Mouse (Mus musculus) subcutaneous adipose tissue, adult 2 months (tissue): ENCODE data around the gene Galnt6. TPM values are rescaled to one million over a fixed set of nuclear protein-coding genes. Genes with fewer than 3 reads are reported as not detected.

ENCODE experiments used
- polyA plus RNA-seq: library from polyadenylated mRNA; depleted of rRNA; stranded (reverse); fragments of >200 nt; gene quantifications from 2 replicates; pipeline ENCODE4 v1.2.3, GENCODE M21; 2012; ENCODE audit warnings: low replicate concordance; rRNA removed

Galnt6 gene
- polyA plus RNA-seq, result 0.52 and 1.5 TPM in 2 replicates

DNA sequence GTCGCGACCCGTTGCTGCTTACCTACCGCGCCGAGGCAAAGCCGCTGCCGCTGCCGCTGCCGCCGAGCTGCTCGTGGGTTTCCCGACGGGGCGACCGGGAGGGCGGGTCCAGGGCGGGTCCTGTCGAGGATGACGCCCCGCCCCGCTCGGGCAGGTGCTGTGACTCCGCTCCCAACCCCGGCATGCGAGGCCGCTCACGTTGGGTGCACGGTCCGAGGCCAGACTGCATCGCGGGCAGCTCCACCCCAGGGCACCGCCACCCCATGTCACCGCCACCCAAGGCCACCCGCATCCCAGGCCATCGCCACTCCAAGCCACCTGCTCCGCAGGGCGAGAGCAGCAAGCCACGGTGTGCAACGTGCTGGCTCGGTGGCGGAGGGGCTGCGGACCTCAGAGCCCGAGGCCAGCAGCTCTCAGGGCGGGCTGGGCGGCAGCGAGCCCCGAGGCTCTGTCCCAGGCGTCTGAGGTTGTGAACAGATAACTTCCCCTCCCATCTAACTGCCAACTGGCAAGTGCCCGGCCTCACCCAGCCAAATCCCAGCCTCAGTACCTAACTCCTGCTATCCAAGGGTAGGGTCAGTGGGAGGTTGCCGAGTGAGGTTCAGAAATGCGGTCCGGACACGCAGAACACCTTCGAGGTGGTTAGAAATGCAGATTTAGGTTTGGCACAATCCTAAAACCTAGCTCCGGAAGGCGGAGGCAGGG, at the start of gene Galnt6:
TSS of gene Galnt6 (minus strand) at position 96 of the 705 bp plus-strand sequence.

DNA sequence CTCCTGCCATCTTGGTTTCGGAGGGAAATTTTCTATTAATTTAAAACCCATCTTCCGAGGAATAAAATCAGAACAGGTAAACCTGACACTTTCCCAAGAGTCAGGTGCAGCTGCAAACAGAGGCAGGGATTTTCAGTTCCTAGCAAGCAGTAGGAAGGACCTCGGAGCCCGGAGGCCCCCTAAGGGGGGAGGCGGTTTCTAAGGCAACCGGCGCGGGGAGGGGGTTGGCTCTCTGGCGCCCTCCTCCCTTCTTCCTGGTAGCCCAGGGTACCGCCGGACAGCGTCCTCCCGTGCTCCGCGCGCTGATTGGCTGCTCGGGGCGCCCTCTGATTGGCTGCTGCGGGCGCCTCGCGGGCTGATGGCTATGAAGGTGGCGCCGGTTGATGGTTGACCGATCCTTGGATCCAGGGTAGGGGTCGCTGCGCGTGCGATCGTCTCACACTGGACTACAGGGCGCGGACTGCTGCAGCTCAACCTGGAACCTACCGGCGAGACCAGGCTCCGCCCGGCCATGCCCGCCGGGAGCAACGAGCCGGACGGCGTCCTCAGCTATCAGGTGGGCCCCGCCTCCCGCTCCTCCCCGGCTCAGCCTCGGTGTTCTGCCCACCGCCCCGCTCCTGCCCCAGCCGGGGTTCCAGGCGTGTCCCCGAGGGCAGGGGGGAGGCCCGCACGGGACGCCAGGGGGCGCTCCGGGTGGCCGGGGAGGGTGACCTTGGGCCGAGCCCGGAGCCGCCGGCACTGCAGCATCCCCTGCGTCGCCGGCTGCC, 32.4 kb upstream of the Galnt6 start, which contains the start of gene Slc4a8:
TSS of gene Slc4a8 (plus strand) at position 329 of the 767 bp plus-strand sequence.

DNA sequence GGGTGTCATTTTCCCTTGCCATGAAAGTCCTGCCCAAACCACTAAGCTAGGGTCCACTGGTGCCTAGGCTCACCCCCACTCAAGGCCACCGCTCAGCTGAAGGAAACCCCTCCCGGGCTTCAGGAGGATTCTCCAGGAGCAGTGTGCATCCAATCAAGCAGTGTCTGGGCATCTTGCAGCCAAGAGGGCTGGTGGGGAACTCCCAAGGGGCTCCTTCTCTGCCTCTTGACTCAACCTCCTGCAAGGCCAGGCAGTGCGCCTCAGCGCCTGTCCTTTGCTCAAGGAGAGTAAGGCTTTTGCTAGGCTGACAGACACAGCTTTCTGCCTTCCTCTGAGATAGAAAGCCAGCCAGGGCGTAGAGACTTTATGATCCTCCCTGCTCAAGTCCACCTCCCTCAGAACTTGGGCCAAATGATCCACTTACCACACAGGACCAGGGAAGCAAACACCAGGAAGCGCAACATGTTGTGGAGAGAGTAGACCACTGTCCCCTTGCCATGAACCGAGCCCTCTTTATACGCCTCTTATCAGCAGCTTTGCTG, 41.7 kb downstream of the Galnt6 start, which contains the start of gene Cela1:
TSS of gene Cela1 (minus strand) at position 492 of the 542 bp plus-strand sequence.

DNA sequence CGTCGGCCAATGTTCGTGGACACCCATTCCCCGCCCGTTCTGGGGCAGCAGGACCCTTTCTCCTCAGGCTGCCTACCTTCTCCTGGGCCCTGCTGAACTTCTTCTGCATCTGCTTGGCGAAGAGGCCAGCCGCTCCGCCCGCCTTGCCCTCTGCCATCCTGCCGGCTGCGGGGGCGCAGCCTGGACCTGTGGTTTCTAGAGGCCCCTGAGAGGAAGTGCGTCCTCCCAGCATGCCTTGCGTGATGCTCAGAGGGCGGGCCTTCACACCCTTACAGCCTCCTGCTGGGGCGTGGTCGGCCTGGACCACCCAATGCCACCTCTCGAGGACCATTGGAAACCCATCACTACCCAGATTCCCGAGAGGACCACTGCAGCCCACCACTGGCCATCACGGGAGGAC, 59.8 kb downstream of the Galnt6 start, which contains the start of gene Bin2:
TSS of gene Bin2 (minus strand) at position 217 of the 400 bp plus-strand sequence.

Other genes starting within 250 kb of the Galnt6 start
- 3.7 and 6.8 TPM in 2 replicates for gene Csrnp2, start 233.9 kb downstream of the Galnt6 start, polyA plus RNA-seq
- gene Tfcp2, start 177.4 kb downstream of the Galnt6 start, polyA plus RNA-seq, result 9.0 and 18.5 TPM in 2 replicates
- gene Pou6f1, start 129.4 kb downstream of the Galnt6 start, polyA plus RNA-seq, result 25.9 and 36.4 TPM in 2 replicates
- 511 and 671 TPM in 2 replicates for gene Dazap2, start 114.0 kb downstream of the Galnt6 start, polyA plus RNA-seq
- gene Smagp, start 92.4 kb downstream of the Galnt6 start, polyA plus RNA-seq, result 43.6 and 51.9 TPM in 2 replicates
- 2.9 and 6.6 TPM in 2 replicates for gene Bin2, start 59.8 kb downstream of the Galnt6 start, polyA plus RNA-seq
- gene Cela1, start 41.5 kb downstream of the Galnt6 start, polyA plus RNA-seq, result 21.9 and 86.1 TPM in 2 replicates
- gene Slc4a8, start 32.4 kb upstream of the Galnt6 start, polyA plus RNA-seq, result 1.8 and 4.7 TPM in 2 replicates
- gene Scn8a, start 140.5 kb upstream of the Galnt6 start, polyA plus RNA-seq, result 0.32 and 0.80 TPM in 2 replicates